Mouse (Mus musculus) embryonic fibroblast, embryonic 13.5 days (primary cell): ENCODE data around the gene Gm49368.

ENCODE experiments used
- CTCF ChIP-seq: IDR thresholded peaks from 2 replicates; pipeline ENCODE4 v1.5.1; 2011; ENCODE audit warnings: mild to moderate bottlenecking, control low read depth, low read length, moderate library complexity, borderline replicate concordance; ENCODE audit not compliant: insufficient read depth
- POLR2A ChIP-seq: IDR thresholded peaks from 2 replicates; pipeline ENCODE4 v1.6.1; 2011; ENCODE audit warnings: low read depth, mild to moderate bottlenecking, control low read depth, low read length, moderate library complexity

- TF ChIP-seq POLR2A, result no peak
- no peak for TF ChIP-seq CTCF
Measured at GRCm38 (mm10) chr7:128062456-128062855, at the start of gene Gm49368, which contains the start of gene Itgam.
